8 mouse cellular contexts compared by ENCODE assay signal in the genomic region with DNA sequence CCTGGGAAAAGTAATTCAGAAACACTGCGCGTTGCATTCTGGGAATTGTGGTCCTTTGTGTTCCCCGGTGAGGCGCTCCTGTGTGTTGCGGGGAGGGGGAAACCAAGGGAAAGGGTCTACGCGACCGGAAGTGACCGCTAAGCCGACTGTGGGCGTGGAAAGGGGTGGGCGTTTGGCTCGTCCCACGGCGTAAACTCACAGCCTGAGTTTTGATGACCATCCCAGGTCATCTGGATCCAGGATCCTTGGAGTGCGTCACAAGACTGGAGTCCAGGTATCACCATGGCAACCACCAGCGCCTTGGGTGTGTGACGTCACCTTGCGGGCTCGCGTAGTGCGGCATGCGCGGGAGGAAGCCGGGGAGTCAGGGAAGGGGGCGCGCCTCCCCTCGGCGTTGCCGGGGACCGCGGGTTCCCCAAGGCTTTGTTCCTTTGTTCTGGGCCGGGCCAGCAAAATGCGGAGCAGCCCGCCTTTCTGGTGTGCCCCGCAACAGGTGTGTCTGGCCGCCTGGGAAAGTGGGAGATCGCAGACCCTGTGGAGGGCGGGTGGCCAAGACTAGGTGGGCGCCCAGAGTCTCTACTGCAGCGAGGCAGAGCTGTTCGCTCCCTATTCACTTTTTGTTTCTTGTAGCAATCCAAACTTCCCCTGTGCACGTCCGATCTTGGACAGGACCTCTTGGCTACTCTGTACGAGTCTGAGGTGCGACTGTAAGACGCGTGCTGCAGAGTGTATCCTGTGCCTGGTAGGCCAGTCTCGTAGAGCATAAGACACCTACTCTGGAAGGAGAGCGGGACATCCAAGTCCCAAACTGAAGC. TPM values are rescaled to one million over a fixed set of nuclear protein-coding genes. Genes with fewer than 3 reads are reported as not detected.
DNase-seq lines count a peak whose midpoint lies in the region; ATAC-seq lines count a peak whose summit lies in the region.

TSS of gene Zfp184 (plus strand) at position 169 of the 815 bp plus-strand sequence.

- H3K27ac ChIP-seq in hindbrain, embryonic 16.5 days (ENCODE audit: low read depth, low read length) = peak within 1 kb of the TSS; percentile 77

- ATAC-seq in hindbrain, embryonic 16.5 days = peak; percentile 95

- WGBS in hindbrain, embryonic 16.5 days = 0% methylated on average over 49 of the region's 50 CpGs

- H3K9me3 ChIP-seq in hindbrain, embryonic 16.5 days (ENCODE audit: control insufficient read depth, low read length) = no peaks in the 10 kb centered on the region

- H3K27me3 ChIP-seq in hindbrain, embryonic 16.5 days (replicated peaks; ENCODE audit: control insufficient read depth, insufficient read depth, low read length) = no peaks in the 10 kb centered on the region

- DNase-seq in ZHBTc4 (ENCODE audit: low read depth, low spot score) = peak; percentile 98
- DNase-seq in cerebellum, postnatal 4 days (ENCODE audit: low spot score in 2 of 2) = peak; percentile 62 to 85
- DNase-seq in gastrocnemius, adult 18-20 months (ENCODE audit: low spot score) = peak; percentile 82
- peak; percentile 88 to 93 for DNase-seq in left cerebral cortex, adult 18-20 months (ENCODE audit: low spot score in 2 of 2)
- DNase-seq in lung, postnatal 4 days = peak; percentile 89 to 91
- DNase-seq in retina, postnatal 7 days (ENCODE audit: low read depth, low spot score) = peak; percentile 93
- DNase-seq in urinary bladder, adult 18-20 months (ENCODE audit: low spot score in 2 of 2) = peak; percentile 81 to 83

- H3K4me3 ChIP-seq in hindbrain, embryonic 16.5 days (ENCODE audit: low read length) = peak within 1 kb of the TSS; percentile 82

- H3K9ac ChIP-seq in hindbrain, embryonic 16.5 days (ENCODE audit: low read depth, low read length) = peak within 1 kb of the TSS; percentile 80

- H3K4me1 ChIP-seq in hindbrain, embryonic 16.5 days (ENCODE audit: control insufficient read depth, insufficient read depth, low read depth, low read length) = peaks cover 5% of the 10 kb centered on the region

- H3K36me3 ChIP-seq in hindbrain, embryonic 16.5 days (ENCODE audit: control insufficient read depth, insufficient read depth, low read length) = peaks cover 5% of the 10 kb centered on the region; the same call in 1 of the 2 replicates

- peak within 1 kb of the TSS; percentile 86 for H3K4me2 ChIP-seq in hindbrain, embryonic 16.5 days (ENCODE audit: low read length)

RNA-seq across cellular contexts. Expression of gene Zfp184, which starts in this region (rescaled TPM):
- under 1 TPM; 0.48 to 0.69 TPM for total RNA-seq in gastrocnemius, adult 18-20 months (2021)
- 10.6 and 12.4 TPM in 2 replicates for polyA plus RNA-seq in hindbrain, embryonic 16.5 days (2015; fragmentation: Nextera tagmentation; extraction: Ambion mirVana)
- 1 to 10 TPM; 3.0 to 3.8 TPM for total RNA-seq in left cerebral cortex, adult 18-20 months (2021)

Comparison
In these comparisons a context has a peak if more than half of its experiments do, and no peak if none do; other contexts are left out.
1. Peak in every context shown above with its lines: DNase-seq, ATAC-seq, H3K4me3 ChIP-seq and H3K27ac ChIP-seq.
2. Peak in DNase-seq in gastrocnemius, adult 18-20 months; RNA of the gene not detected or under 1 TPM.